Mouse (Mus musculus) lung, postnatal 0 days (tissue): ENCODE results near the gene Pan2. TPM values are rescaled to one million over a fixed set of nuclear protein-coding genes. Genes with fewer than 3 reads are reported as not detected.

ENCODE experiments used
- ATAC-seq: fragments of 200-750 bp; cut with Nextera tagmentation; 2 replicates; pipeline ENCODE4 v1.8.0; 2017; ENCODE audit warnings: moderate library complexity
- DNase-seq: peaks from one replicate; pipeline ENCODE4 v3.0.0-alpha.2; 2016; ENCODE audit warnings: low spot score
- H3K27ac ChIP-seq: fragments of 300-500 bp; sonication (generic); 2 replicates; pipeline ENCODE4 v1.5.1; 2014; ENCODE audit warnings: antibody characterized with exemption, mild to moderate bottlenecking, low read length, mixed read lengths
- H3K27me3 ChIP-seq: fragments of 300-500 bp; sonication (generic); replicated peaks from 2 replicates; pipeline ENCODE4 v1.6.1; 2014; ENCODE audit warnings: low read length, mixed read lengths; ENCODE audit not compliant: insufficient read depth
- H3K36me3 ChIP-seq: fragments of 300-500 bp; sonication (generic); 2 replicates; pipeline ENCODE4 v1.6.1; 2014; ENCODE audit warnings: low read length, mixed read lengths; ENCODE audit not compliant: insufficient read depth
- H3K4me1 ChIP-seq: fragments of 300-500 bp; sonication (generic); 2 replicates; pipeline ENCODE4 v1.6.1; 2014; ENCODE audit warnings: antibody characterized with exemption, low read depth, low read length, mixed read lengths; ENCODE audit not compliant: insufficient read depth
- H3K4me2 ChIP-seq: fragments of 300-500 bp; sonication (generic); replicated peaks from 2 replicates; pipeline ENCODE4 v1.6.1; 2014; ENCODE audit warnings: low read depth, mild to moderate bottlenecking, low read length, moderate library complexity, mixed read lengths
- H3K4me3 ChIP-seq: fragments of 300-500 bp; sonication (generic); 2 replicates; pipeline ENCODE4 v1.5.1; 2014; ENCODE audit warnings: low read depth, low read length
- H3K9ac ChIP-seq: fragments of 300-500 bp; sonication (generic); replicated peaks from 2 replicates; pipeline ENCODE4 v1.6.1; 2014; ENCODE audit warnings: low read depth, mild to moderate bottlenecking
- H3K9me3 ChIP-seq: fragments of 300-500 bp; sonication (generic); 2 replicates; pipeline ENCODE4 v1.6.1; 2016; ENCODE audit warnings: low read length, mixed read lengths
- CTCF ChIP-seq: IDR thresholded peaks from 2 replicates; pipeline ENCODE4 v1.5.1; 2016; ENCODE audit warnings: antibody characterized with exemption, mild to moderate bottlenecking
- EP300 ChIP-seq: IDR thresholded peaks from 2 replicates; pipeline ENCODE4 v1.6.1; 2016; ENCODE audit warnings: antibody characterized with exemption, mild to moderate bottlenecking, control low read depth
- WGBS: fragments of 180-500 bp; shearing (Covaris S2); extraction: QIAGEN DNeasy Blood & Tissue Kit; methylation state at CpG from one replicate; pipeline ENCODE4 v1.1.7; 2014; 5-methylcytosine and 5-hydroxymethylcytosine counted together
- polyA plus RNA-seq: library from polyadenylated mRNA; unstranded; fragments of >200 nt; fragmentation: Nextera tagmentation; extraction: Ambion mirVana; gene quantifications from 2 replicates; pipeline ENCODE4 v1.2.1, GENCODE M21; 2015

Pan2 gene
- polyA plus RNA-seq, 1 experiment from 2014 or later: 19.0 TPM

- Histone ChIP-seq H3K9ac (no peak overlapping the region), H3K27me3 (no peaks in the 10 kb centered on the region), H3K36me3 (no peaks in the 10 kb centered on the region), H3K4me1 (peaks cover 12% of the 10 kb centered on the region), H3K4me2 (no peak overlapping the region), H3K9me3 (no peaks in the 10 kb centered on the region), H3K27ac (no peak overlapping the region), H3K4me3 (no peak overlapping the region)
- WGBS: 54% methylated on average over 6 of the region's 6 CpGs
- DNase-seq: peak; percentile 77
- ATAC-seq: no peak
- TF ChIP-seq EP300 (no peak), CTCF (no peak)
Measured at GRCm38 (mm10) chr10:128298243-128298642, 4.9 kb upstream of the Pan2 start.

- 67% methylated on average over 11 of the region's 11 CpGs for WGBS
- no peak within 1 kb of the TSS for H3K4me3 ChIP-seq
- H3K27ac ChIP-seq: no peak within 1 kb of the TSS
- DNase-seq (no peak), ATAC-seq (no peak)
- TF ChIP-seq EP300: no peak
- TF ChIP-seq CTCF: no peak
- no peaks in the 10 kb centered on the region for H3K9me3 ChIP-seq
- H3K4me2 ChIP-seq: no peak within 1 kb of the TSS
- H3K36me3 ChIP-seq: no peaks in the 10 kb centered on the region
- H3K9ac ChIP-seq: no peak within 1 kb of the TSS
- no peaks in the 10 kb centered on the region for H3K27me3 ChIP-seq
- peaks cover 13% of the 10 kb centered on the region for H3K4me1 ChIP-seq
Measured at GRCm38 (mm10) chr10:128298702-128299171, 4.4 kb upstream of the Pan2 start, which contains the start of gene Il23a. TSS of gene Il23a (minus strand) at chr10:128298752.

- peak; percentile 29 for DNase-seq
- 28% methylated on average over 3 of the region's 3 CpGs for WGBS
- Histone ChIP-seq H3K9me3 (no peaks in the 10 kb centered on the region), H3K36me3 (no peaks in the 10 kb centered on the region), H3K4me1 (peaks cover 20% of the 10 kb centered on the region), H3K9ac (peak overlapping the region; percentile 61), H3K27ac (peak overlapping the region; percentile 92), H3K27me3 (no peaks in the 10 kb centered on the region), H3K4me3 (peak overlapping the region; percentile 48), H3K4me2 (peak overlapping the region; percentile 71)
- no peak for ATAC-seq
- TF ChIP-seq EP300 (no peak), CTCF (no peak)
Measured at GRCm38 (mm10) chr10:128302357-128302756, 778 bp upstream of the Pan2 start.

GRCm38 (mm10) chr10:128302785-128303125 is 380 bp upstream of the Pan2 start:
- peak; percentile 16 for ATAC-seq
- H3K4me3 ChIP-seq: peak overlapping the region; percentile 48
- DNase-seq: no peak
- peaks cover 17% of the 10 kb centered on the region for H3K4me1 ChIP-seq
- H3K4me2 ChIP-seq: peak overlapping the region; percentile 71
- H3K9me3 ChIP-seq: no peaks in the 10 kb centered on the region
- no peak for TF ChIP-seq CTCF
- peaks cover under 1% of the 10 kb centered on the region; the same call in 1 of the 2 replicates for H3K36me3 ChIP-seq
- WGBS: 1% methylated on average over 9 of the region's 9 CpGs
- peak overlapping the region; percentile 92 for H3K27ac ChIP-seq
- peak overlapping the region; percentile 61 for H3K9ac ChIP-seq
- no peaks in the 10 kb centered on the region for H3K27me3 ChIP-seq

- no peak overlapping the region for H3K27ac ChIP-seq
- no peak overlapping the region for H3K4me2 ChIP-seq
- TF ChIP-seq EP300: no peak
- no peak for TF ChIP-seq CTCF
Measured at GRCm38 (mm10) chr10:128309654-128310053, 6.5 kb downstream of the Pan2 start.

GRCm38 (mm10) chr10:128310177-128310576 is 7.0 kb downstream of the Pan2 start:
- TF ChIP-seq EP300 (no peak), CTCF (no peak)

More at GRCm38 (mm10) chr10:128309654-128310053, 6.5 kb downstream of the Pan2 start:
- H3K4me1 ChIP-seq: no peaks in the 10 kb centered on the region
- H3K36me3 ChIP-seq: peaks cover 23% of the 10 kb centered on the region; the same call in 1 of the 2 replicates
- H3K9ac ChIP-seq: no peak overlapping the region
- no peak overlapping the region for H3K4me3 ChIP-seq
- ATAC-seq: peak; percentile 30; the same call in 1 of the 2 replicates
- DNase-seq: no peak
- WGBS: 88% methylated on average over 7 of the region's 7 CpGs
- no peaks in the 10 kb centered on the region for H3K9me3 ChIP-seq
- no peaks in the 10 kb centered on the region for H3K27me3 ChIP-seq

GRCm38 (mm10) chr10:128310902-128311301 is 7.8 kb downstream of the Pan2 start:
- no peak for TF ChIP-seq CTCF
- no peak for TF ChIP-seq EP300
- Histone ChIP-seq H3K4me2 (no peak overlapping the region), H3K36me3 (peaks cover 31% of the 10 kb centered on the region; the same call in 1 of the 2 replicates), H3K9me3 (no peaks in the 10 kb centered on the region), H3K9ac (no peak overlapping the region), H3K27me3 (no peaks in the 10 kb centered on the region), H3K27ac (no peak overlapping the region), H3K4me1 (no peaks in the 10 kb centered on the region), H3K4me3 (no peak overlapping the region)
- ATAC-seq (no peak), DNase-seq (no peak)
- 49% methylated on average over 4 of the region's 4 CpGs for WGBS

More at GRCm38 (mm10) chr10:128310177-128310576, 7.0 kb downstream of the Pan2 start:
- no peaks in the 10 kb centered on the region for H3K9me3 ChIP-seq
- 37% methylated on average over 11 of the region's 11 CpGs for WGBS
- no peaks in the 10 kb centered on the region for H3K27me3 ChIP-seq
- no peak overlapping the region for H3K9ac ChIP-seq
- H3K27ac ChIP-seq: no peak overlapping the region
- H3K36me3 ChIP-seq: peaks cover 28% of the 10 kb centered on the region; the same call in 1 of the 2 replicates
- H3K4me2 ChIP-seq: no peak overlapping the region
- peak; percentile 44 for DNase-seq
- peak; percentile 54 for ATAC-seq
- no peaks in the 10 kb centered on the region for H3K4me1 ChIP-seq
- H3K4me3 ChIP-seq: no peak overlapping the region
